Mouse (Mus musculus) left cerebral cortex, postnatal 36 days (tissue): ENCODE results near the gene Crybg1. TPM values are rescaled to one million over a fixed set of nuclear protein-coding genes. Genes with fewer than 3 reads are reported as not detected.

Source experiments
- DNase-seq, 2 experiments: peaks; one replicate each; pipeline ENCODE4 v3.0.0; 2021 to 2022; ENCODE audit warnings: low spot score in 2 of 2, mixed read lengths in 1 of 2
- intact Hi-C: fragments of 180-260 bp; cut with DNase I; formaldehyde crosslinking; loops from one replicate; pipeline ENCODE4 v1.15.1; 2025
- total RNA-seq, 2 experiments: library from RNA; stranded (reverse); gene quantifications; 2 replicates each; pipeline ENCODE4 v1.2.3; 2021

Crybg1 gene
- total RNA-seq, 2 experiments from 2014 or later = 0.27 to 0.86 TPM

- DNase-seq = no peak
- intact Hi-C loops = no loop called here
Measured at GRCm38 (mm10) chr10:44015631-44016030, 133.0 kb downstream of the Crybg1 start.

GRCm38 (mm10) chr10:44013885-44014284 lies 134.8 kb downstream of the Crybg1 start:
- intact Hi-C loops = no loop called here
- DNase-seq = no peak

GRCm38 (mm10) chr10:44011408-44011807 lies 137.2 kb downstream of the Crybg1 start:
- no peak for DNase-seq
- intact Hi-C loops = no loop called here

GRCm38 (mm10) chr10:44008808-44009207 lies 139.8 kb downstream of the Crybg1 start:
- no peak for DNase-seq
- intact Hi-C loops = loop anchor here (10.0 kb wide), 1 partner anchor 536 kb away; no protein-coding TSS in a partner anchor

DNA sequence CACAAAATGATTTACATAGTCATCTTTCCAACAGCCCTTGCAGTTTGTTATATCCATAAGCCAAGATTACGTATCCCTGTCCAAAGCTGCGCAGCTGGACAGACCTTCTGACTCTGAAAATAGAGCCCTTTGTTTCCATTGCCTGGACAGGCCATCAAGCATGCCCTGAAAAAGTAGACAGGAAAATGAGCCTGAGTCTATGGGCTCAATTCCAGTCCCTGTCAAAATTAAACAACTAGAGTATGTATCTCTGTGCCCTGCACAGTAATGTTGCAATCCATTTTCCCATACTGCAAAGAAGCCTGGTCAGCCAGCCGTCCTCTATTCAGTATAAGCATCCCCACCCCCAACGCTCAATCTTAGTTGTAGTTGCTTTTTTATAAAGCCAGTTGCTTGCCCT lies 141.8 kb downstream of the Crybg1 start:
- no peak for DNase-seq
- intact Hi-C loops = loop anchor here (10.0 kb wide), 1 partner anchor 538 kb away; no protein-coding TSS in a partner anchor

DNA sequence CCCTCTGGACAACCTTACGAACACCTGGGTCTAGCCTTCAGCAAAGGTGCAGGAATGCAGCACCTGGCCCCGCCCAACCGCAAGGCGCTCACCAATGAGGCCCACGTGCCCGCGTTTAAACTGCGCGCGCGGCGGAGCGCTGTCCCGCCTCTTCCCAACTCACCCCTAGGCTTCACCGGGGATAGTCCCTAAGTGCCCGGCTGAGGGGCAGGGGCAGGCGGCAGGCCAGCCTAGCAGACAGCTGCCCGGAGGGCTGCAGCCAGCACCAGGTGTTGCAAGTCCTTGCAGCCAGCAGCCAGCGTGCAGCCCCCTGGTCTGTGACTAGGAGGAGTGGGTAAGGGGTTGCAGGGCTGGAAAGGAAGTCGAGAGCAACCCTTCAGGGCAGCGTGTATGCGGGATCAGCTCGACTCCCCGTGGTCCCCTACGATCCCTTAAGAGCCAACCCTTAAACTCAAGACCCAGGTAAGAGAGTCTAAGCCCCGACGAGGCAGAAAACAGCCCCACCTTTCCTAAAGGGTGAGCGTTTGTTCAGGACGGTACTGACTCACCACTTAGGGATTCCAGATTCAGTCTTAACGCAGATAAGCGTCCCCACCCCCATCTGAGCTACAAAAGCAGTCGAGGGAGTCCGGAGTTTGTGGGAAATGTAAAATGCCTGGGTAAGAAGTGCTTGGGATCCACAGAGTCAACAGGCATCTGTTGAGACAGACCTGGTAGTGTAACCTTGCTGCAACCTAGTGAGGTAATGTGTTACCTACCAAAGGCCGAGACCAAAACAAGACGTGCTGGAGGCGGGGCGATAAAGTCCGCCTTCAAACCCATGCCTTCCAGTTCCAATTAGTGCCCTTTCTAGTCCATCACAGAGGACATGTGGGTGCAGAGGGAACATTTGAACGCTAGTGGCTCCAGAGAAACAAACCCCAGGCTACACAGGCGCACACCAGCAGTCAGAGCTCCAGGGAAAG lies 142.7 kb downstream of the Crybg1 start:
- intact Hi-C loops = loop anchor here (10.0 kb wide), 1 partner anchor 539 kb away; no protein-coding TSS in a partner anchor
- DNase-seq = no peak

GRCm38 (mm10) chr10:44004221-44004751 lies 144.4 kb downstream of the Crybg1 start:
- intact Hi-C loops = loop anchor here (10.0 kb wide), 1 partner anchor 541 kb away; no protein-coding TSS in a partner anchor
- DNase-seq = peak in 1 of 2 experiments; percentile 19

GRCm38 (mm10) chr10:44003551-44004151 lies 145.0 kb downstream of the Crybg1 start:
- peak; percentile 24 to 30 for DNase-seq
- intact Hi-C loops = loop anchor here (10.0 kb wide), 1 partner anchor 541 kb away; no protein-coding TSS in a partner anchor

DNA sequence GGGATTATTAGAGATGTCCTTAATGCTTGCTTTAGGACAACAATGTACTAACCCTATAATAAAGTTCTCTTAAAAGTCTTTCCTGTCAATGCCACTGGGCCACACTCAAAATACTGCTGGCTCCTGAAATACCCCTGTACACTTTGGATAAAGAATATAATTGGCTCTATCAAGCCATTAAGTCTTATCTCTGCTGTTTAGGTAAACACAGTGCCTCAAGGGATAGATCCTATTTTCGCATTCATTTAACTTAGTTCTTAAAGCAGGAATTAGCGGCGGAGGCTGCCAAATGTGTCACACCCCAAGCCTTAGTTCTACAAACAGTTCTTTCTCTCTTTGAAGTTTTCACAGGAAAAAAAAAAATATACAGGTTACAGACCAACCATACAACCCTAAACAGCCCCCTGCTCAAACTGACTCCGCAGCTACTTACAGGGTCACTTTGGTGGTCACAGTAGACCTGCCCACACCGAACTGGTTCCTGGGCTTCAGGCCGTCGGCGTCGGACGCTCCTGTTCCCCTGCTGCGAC lies 145.6 kb downstream of the Crybg1 start:
- intact Hi-C loops = loop anchor here (10.0 kb wide), 1 partner anchor 542 kb away; no protein-coding TSS in a partner anchor
- DNase-seq = no peak

GRCm38 (mm10) chr10:44002004-44002940 lies 146.4 kb downstream of the Crybg1 start:
- intact Hi-C loops = loop anchor here (10.0 kb wide), 1 partner anchor 543 kb away; no protein-coding TSS in a partner anchor
- no peak for DNase-seq

DNA sequence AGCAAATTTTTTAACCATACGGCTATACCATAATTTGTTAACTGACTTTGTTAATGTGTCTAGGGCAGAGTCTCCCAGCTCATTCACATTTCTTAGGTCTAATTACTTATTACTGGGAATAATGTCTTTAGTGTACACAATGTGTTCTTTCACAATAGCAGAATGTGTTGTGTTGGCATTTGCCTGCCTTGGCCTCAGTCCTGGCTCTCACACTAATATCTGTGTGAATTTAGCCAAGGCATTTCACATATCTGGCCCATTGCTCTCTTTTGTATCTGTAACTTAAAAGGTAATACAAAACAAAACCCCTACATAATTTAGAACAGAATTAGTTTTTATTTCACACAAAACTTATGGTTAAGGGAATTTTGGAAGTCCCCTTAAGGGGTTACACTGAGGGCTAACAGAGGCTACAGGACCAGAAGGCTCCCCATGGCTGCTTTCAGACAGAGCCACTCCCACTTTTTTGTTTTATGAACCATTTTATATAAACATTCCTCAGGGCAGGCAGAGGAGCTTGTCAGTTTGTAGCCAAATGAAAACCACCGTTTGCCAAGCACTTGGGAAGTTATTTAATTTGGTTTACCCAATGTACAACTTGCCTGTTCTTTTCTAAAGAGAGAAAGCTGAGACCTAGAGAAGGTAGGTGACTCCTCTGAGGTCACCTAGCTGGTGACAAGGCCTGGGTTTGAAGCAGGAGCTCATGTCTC lies 148.3 kb downstream of the Crybg1 start:
- intact Hi-C loops = loop anchor here (10.0 kb wide), 1 partner anchor 544 kb away; no protein-coding TSS in a partner anchor
- DNase-seq = no peak

DNA sequence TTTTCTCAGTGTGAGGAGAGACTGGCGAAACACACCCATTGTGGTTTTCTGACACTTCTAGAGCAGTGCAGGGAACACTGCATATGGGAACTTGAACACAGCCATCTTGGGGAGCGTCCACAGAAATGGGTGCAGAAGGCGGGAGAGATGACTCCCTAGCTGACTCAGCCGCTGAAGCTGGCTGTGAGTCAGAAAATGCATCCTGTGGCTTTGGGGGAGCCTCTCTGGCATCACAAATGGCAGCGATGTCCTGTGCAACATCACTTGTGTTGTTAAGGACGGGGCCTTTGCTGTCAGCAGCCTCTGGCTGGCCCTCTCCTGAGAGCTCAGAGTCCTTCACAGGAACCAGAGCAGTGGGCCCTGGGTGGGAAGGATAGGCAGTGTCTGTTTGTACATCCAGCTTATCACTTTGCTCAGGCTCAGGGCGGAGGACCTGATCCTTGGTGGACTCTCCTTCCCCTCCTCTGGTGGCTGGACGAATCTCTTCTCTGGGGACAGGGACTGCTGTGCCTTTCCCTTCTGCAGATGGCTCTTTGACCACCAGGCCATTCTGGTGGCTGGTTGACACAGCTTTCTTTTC lies 150.1 kb downstream of the Crybg1 start:
- intact Hi-C loops = no loop called here

DNA sequence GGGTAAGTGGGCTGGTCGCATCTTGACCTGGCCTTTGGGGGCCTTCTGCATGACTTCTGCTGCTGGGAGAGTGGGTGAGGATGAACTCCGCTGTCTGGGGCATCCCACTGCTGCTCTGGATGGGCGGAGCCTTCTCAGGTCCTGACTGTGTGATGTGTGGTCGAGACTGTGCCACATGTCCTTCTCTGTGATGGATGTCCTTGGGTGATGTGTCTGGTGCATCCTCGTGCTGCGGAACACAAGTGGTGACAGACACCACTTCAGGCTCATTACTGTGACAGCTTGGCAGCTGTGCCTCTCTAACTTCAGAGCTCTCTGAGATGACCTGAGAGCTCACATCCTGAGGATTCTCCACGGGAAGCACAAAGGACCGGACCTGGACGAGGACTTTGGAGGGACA lies 150.6 kb downstream of the Crybg1 start:
- DNase-seq = no peak
- intact Hi-C loops = no loop called here

More for the DNA sequence above, 150.1 kb downstream of the Crybg1 start:
- no peak for DNase-seq

- intact Hi-C loops = no loop called here
- DNase-seq = no peak
Measured at GRCm38 (mm10) chr10:43997276-43997675, 151.4 kb downstream of the Crybg1 start.

DNA sequence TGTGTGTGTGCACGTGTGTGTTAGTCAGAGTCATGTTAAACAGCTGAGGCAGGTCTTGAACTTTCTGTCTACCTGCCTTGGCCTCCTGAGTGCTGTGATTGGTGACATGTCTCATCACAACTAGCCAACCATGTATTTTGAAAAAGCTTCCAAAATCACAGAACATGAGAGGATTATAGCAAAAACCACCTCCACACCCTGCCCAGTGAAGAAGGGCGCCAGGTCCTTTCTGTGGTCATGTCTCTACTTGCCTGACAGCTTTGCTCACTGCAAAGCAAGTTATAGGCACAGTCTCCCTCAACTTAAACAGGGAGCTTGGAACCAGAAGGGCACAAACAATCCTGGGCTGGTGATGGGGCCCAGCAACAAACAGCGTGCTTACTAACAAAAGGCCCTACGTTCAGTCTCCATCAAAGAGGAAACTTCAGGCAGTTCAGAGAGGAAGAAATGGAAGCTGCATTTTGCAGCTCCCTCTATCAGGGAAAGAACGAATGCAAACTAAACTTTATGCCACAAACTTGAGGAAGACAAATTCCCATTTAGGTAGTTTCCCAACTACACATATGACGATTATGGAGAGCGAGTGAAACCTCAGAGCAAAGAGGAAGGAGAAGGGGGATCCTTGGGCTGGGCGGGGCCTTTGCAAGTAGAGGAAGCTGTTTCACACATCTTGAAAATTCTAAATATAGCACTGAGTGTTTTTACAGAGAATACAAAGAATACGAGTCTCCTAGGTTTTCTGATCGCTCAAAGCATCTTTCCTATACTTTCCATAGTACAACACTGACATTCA lies 152.6 kb downstream of the Crybg1 start:
- DNase-seq = no peak
- intact Hi-C loops = no loop called here

GRCm38 (mm10) chr10:43993198-43993597 lies 155.5 kb downstream of the Crybg1 start:
- DNase-seq = no peak
- intact Hi-C loops = no loop called here

GRCm38 (mm10) chr10:43992506-43992905 lies 156.1 kb downstream of the Crybg1 start:
- intact Hi-C loops = no loop called here
- no peak for DNase-seq
